Mouse (Mus musculus): Measurements from ENCODE around the gene Qpct.

Gene Qpct

DNA sequence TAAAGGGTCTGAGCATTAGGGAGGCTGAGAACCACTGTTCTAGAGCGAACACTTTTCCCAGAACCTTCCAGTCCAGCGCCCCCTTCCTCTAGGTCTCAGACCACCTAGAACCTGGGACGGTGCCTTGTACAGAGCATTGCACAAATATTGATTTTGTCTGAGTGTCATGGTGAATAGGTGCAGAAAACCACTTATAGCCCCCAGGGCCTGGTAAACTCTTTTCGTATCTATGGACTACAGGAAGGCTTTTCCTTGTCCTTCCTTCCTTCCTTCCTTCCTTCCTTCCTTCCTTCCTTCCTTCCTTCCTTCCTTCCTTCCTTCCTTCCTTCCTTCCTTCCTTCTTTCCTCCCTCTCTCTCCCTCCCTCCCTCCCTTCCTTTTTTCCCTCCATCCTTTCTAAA, at the start of gene Qpct:
Gene Qpct, plus strand, starts transcription at position 301 of the 400 bp plus-strand sequence.
- DNase-seq: no peak

DNA sequence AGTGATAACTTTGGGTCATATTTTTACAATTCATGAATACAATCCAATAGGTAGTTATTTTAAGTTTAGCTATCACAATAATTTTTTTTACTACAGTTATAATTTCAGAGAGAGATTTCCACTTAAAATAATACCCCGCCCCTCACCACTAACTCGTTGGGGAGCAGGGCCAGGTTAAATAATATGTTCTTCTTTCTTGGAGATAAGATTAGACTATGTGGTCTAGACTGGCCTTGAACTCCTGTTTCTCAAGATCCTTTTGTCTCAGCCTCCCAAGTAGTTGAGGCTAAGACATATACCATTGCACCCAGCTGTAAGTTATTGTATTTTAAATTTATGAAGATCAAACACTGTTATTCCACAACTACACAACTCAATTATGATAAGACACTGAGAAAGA, 38.1 kb upstream of the Qpct start:
- DNase-seq: no peak

DNA sequence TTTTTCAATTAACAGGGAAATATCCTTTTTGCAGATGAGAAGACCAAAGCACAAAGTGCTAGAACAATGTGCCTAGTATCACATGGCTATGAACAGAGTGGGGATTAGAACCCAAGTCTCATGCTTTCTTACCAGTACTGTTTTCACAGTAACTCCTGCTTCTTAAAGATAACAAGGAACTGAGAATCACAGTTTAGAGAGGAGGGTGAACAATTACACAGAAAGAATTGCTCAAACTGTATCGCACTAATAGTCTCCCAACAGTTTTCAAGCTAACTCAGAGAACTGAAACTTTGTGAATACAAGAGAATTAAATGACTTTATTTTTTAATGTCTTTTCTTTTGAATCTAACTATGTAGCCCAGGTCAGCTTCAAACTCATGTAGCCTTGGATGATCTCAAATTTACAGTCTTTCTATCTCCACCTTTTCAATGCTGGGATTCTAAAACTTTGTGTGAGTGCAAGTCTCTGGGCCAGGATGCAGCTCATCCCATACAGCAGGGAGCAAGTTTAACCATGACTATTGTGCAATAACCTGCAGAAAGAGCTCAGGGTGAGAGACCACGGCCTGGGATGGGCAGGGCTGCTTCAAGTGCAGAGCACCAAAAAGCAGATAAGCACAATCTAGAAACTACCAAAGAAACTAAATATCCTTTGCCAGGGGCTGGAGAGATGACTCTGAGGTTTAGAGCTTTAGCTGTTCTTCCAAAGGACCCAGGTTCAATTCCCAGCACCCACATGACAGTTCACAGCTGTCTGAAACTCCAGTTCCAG, 36.6 kb upstream of the Qpct start:
- DNase-seq: no peak

DNA sequence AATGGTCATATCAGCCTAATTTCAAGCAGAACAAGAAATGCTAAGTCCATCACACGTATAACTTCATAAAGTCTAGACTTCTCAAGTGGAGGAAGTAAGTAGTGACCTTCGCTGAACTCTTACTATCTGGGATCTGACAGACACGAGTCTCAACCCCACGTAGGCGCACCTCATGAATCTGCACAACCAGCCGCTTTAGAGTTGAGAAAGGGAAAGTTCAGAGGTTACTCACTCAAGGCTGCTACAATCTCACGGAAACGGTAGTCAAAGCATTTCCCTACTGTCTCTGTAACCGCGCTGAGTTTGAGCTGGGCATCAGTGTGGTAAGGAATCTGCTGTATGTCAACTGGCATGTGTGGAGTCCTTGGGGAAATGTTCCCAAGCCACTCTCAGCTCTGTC, 35.9 kb upstream of the Qpct start:
- DNase-seq: no peak

DNA sequence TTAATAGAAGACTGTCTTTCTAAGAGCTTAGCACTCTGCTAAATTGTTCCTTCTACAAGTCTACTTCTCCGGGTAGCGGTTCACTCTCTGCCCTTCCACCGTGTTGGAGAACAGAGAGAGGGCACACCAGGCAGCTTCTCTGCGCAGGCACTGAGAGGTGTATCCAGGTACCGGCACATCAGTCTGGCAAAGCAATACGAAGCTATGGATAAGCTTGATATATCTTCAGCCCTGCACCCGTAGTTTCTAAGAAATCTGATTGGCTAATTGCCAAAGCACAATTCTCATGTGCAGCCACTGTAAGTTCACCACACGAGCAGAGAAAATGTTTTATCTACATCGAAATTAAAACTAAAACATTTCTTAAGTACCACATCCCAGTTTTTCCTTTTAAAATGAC, 33.3 kb upstream of the Qpct start:
- no peak for DNase-seq

DNA sequence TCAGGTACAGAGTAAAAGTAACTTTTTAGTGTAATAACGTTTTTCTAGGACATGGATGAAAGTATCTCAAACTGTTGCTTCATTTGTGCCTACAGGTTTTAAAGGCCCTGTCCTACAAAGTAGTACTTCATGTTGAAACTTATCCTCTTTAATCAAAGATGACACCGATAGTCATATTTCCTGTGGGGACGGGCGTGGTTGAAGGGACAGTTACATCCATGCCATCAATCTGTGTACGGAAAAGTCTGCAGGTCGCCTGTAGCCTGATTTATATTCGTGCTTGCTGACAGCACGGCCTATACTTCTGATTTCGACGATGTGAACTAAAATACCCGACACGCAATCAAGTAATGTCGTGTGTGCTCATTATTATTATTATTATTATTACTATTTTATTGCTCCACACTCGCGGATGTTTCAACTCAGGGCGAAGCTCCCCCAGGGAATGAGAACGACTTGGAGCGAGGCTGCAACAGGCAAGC, 31.9 kb upstream of the Qpct start:
- DNase-seq: no peak

DNA sequence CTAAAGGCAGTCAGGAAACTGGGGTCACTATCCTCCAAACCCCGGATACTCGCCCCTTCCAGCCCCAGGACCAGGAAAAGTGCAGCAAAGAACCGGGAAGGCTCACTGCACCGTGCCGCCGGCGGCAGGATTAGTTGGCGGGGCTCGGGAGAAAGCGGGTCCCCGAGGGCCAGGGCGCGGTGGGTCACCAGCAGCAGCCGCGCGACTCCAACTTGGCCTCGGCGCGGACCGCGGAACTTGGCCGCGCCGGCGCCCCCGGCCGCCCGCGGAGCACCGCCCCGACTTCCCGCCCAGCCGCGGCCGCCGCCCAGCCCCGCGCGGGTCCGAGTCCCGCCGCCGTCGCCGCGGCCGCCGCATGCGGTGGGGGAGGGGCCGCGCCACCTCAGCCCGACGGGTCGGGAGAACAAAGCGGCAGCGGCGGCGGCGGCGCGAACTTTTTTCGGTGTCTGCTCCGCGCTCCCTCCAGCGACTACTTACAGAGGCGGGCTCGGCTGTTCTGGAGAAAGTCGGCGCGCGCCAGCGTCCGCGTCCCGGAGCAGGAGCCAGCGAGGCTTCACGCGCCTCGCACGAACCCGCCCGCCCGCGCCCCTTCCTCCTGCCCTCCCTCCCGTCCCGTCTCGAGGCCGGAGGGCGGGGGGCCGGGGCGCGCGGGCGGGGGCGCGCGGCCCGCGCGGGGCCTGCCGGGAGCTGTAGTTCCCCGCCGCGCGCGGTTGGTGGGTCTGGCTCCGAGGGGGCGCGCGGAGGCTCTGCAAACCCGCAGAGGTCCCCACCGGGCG, 31.3 kb upstream of the Qpct start, which contains the start of gene Prkd3:
Gene Prkd3, minus strand, starts transcription at position 609 of the 776 bp plus-strand sequence.
- DNase-seq: peak; percentile 72

DNA sequence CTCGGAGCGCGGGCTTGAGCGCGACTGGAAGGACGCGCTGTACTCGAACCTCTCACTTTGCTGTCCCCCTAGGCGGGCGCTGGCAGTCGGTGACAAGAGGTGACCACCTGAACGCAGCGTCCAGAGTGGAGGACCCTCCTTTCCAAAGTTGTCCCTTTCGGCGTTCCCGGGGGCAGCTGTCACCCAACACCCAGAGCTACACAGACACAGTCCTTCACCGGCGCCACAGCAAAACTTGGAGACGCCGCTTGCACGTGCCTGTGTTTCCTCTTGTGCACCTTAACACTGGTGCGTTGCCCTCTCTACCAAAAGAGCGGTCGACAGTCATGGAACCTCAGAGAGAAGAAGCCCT, 30.7 kb upstream of the Qpct start:
- DNase-seq: no peak

DNA sequence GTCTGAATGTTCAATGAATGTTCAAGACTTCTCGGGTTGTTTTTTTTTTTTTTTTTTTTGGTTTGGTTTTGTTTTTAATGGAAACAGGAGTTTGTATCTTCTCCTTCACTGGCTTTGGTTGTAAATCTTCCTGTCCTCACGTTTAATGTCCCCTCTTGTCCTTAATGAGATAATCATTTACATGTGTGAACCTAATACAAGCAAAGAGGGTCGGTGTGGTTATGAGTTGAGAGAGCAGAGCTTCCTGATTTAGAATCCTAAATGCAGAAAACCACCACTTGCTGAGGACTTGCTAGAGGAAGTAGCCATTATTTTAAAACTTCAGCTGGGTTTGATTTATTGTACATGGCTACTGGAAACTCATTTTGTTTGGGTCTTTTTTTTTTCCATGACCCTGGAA, 29.0 kb upstream of the Qpct start:
- no peak for DNase-seq

DNA sequence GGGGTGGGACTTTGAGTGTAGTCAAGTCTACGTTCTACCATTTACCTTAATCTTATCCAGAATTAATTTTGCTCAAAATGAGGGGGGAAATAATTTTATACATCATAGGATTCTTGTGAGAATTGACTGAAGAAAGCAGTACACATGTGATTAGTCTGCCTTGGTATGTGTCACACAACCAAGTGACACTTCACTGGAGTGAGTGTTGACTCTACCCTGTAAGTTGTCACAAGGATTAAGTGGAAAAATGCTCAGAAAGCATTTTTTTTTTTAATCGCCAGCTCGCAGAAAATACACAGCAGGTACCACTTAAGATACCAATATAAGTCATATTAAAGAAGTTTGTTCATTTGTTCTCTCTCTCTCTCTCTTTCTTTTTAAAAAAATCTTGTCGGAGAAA, 27.2 kb upstream of the Qpct start:
- no peak for DNase-seq

DNA sequence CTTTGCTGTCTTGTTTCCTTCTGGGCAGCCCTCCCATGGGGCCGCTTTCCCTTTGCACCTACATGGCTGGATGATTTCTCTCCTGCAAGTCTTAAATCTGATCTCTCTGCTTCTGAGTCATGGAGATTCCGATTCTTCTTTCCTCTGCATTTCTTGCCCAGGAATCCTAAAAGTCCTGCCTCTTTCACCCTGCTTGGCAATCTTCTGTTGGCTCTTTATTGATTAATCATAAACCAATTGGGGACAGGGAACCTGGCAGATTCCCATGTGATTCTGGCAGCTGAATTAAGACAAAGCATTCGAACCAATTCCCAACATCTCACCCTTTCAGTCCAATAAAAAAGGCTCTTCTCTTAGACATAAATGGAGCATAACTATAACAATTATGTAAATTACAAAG, 22.5 kb upstream of the Qpct start:
- no peak for DNase-seq

DNA sequence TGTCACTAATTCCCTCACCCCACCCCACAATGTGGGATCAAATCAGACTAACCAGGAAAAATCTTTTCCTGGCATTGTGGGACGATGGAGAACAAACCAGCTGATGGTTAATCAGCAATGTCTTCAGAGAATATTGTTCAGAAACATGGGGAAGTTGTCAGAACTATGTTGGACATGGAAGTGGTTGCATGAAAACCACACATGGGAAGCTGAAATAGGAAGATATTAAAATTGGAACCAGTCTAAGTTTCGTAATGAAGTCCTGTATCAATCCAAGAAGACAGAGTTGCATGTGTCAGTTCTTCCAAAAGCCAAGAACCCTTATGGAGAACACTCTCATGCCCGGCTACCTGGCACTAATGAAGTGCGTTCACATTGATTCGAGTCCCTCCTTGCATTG, 20.1 kb upstream of the Qpct start:
- DNase-seq: no peak

DNA sequence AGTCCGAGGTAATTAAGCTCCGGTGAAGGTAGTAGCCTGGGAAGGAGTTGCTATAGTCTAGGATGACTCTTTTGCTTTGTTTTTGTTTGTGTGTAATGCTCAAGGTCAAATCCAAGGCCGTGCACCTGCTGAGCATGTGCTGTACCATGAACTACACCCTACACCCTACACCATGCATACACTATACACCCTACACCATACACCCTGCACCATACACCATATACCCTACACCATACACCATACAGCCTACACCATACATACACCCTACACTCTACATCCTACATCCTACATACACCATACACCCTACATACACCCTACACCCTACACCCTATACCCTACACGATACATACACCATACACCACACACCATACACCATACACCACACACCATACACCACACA, 18.9 kb upstream of the Qpct start:
- DNase-seq: no peak

DNA sequence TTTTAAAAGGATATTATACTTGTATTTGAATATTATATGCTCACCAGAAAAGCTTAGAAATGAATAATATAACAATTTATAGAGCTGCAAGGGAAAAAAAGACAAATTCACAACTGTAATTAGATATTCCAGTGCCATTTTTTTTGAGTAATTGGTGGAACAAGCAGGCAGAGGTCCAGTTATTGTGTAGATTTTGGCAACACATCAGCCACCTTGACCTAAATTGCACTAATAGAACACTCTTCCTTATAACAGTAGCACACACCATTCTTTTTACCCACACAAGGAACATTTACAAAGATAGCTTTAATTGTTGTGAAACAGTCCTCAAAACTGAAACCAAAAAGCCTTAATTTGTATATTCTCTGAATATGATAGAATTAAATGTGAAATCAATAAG, 12.0 kb upstream of the Qpct start:
- DNase-seq: no peak

DNA sequence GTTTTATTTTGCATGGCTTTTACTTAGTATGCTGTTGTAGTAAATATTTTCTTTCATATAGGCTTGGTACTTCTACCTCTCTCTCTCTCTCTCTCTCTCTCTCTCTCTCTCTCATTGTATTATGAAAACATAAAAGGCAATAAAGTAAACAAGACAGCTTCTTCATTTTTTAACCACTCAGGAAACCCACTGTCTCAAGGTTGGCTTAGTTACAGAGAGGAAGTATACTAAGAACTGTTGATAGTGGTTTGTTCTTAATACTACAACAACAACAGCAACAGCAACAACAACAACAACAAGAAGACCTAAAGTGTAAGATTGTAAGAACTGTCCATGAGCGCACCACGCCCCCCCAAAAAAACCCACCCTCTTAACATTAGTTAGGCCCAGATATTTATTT, 8.0 kb upstream of the Qpct start:
- no peak for DNase-seq

DNA sequence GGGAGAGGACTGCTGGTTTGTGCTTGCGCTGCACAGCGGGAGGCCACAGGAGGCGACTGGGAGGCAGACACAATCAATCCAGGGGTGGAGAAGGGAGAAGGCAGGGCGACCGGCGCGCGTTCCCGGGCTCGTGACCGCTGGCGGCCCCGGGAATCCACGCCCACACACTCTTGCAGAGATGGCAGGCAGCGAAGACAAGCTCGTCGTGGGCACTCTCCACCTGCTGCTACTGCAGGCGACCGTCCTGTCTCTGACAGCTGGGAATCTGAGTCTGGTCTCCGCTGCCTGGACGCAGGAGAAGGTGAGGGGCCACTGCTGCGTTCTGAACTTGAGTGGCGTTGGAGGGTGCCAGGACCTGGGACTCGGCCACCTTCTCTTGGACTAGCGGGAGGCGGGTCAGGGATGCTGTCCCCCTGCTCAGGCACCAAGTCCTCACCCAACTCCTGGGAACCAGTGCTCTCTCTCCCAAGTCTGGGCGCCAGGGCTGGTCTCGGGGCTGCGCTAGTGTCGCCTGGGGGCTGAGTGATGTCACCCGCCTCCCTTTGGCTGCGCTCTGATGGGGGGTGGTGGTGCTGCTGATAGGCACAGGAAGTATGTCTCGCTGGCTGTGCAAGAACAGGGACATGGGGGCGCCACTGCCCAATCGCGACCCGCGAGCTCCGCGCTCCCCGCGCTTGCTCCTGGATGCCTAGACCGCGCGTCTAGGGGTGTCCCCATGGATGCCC, 544 bp downstream of the Qpct start:
- peak; percentile 53 for DNase-seq

DNA sequence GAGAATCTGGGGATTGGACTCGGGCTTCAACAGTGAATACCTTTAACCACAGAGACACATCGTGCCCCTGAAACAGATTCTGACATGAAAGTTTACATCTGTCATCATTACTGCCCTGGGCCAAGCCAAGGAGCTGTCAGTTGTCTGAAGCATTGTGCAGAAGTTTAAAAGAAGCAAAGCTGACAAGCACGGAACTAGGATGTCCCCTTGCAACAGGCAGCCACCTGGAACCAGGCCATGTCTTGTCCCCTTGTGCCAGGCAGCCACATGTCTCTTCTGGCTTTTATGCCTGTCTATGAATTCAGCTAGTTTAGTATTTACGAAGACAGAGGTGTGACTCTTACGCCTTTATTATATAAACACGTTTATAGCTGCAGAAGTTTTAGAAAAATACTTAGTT, 6.6 kb downstream of the Qpct start:
- no peak for DNase-seq

DNA sequence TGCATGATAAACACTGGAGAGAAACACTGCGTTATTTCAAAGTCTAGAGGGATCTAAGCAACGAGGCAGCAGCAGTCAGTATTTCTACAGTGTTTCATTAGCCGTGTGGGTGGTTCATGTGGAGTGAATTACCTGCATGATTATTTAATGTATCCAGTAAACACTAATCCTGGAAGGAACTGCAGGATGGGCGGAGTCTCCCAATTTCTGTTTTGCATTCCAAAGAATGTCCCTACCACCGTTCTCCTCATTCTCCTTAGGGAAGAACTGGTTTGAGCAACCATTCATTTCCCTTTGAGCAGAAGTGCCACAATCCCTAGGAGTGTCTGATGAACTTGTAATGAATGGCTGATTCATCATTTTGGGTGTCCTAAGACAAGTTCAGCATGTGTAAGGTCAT, 8.5 kb downstream of the Qpct start:
- no peak for DNase-seq

DNA sequence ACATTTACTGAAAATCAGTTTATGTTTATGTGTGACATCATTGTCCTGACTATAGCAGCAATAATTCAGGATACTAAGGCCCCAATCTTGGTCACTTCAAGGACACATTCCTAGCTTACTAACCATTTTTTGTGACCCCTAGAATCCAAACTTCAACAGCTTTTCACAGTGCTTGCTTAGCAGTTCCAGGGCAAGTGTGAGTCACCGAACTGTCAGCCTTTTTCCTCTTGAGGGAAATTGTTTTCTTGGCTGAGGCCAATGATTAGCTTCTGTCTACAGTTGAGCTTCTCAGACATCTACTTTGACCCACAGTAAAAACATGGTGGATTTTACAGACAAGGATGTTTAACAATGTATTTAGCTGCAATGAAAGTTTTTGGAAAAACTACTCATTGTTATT, 12.5 kb downstream of the Qpct start:
- no peak for DNase-seq

DNA sequence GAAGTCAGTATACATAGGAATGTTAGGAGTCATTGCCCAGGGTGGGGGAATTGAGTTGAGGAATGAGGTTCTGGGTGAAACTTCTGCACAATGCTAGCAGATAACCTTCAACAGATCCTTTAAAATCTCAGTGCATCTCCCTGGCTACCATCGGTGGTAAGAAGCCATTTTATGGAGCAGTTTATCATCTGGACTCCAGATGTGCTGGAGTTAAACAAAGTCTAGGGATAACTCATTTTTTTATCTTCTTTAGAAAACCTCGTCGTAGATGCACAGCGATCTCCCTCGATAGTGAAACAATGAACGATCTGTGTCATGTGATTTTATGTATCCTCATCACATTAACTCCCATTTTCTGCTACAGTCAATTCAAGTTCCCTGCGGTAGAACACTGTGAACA, 16.9 kb downstream of the Qpct start:
- no peak for DNase-seq

DNA sequence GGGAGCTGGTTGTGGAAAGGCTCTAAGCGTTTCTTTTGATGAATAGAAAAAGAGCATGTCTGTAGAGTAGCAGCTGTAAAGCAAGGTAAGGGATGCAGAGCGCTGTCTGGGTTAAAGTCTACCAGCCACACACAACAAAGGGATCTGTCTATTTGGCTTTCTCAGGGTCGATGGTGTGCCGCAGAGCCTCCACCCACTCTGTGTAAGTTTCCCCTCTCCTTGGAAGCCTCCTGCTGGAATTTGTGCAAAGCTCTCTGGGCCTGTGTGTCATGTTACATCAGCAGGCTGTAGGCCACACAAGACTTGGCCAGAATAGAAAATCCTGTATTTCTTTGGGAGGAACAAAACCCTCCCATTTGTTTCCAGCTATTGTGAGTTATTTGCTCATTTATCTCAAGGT, 17.3 kb downstream of the Qpct start:
- no peak for DNase-seq

DNA sequence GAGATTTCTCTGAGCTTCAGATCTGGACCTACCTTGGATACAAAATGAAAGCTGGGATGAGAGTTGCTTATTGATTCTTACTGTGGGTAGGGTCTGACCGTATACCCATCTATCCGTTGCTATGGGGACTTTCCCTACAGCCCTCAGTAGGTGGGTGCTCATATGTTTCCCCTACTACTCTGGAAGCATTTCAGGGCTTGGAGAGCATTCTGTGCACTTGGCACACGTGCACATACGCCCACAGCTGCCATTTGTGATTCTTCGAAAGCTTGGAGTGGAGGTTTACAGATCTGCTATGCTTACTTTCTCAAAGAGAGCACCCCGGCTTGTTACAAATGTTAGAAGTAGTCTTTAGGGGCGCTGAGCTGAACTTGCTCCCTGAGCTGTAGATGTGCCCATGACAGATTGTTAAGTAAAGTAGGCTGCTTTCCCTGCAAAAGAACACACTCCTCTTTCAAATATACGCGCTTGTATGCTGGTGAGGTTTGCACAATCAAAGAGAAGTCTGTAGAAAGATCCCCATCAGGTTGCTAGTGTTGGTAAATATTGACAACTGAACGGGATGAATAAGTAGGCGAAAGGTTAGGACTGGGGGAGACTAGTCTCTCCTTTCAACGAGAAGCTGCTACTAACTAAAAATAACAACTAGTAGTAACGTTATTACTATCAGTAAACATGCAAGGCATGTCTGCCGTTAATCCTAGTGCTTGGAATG, 18.2 kb downstream of the Qpct start:
- no peak for DNase-seq

DNA sequence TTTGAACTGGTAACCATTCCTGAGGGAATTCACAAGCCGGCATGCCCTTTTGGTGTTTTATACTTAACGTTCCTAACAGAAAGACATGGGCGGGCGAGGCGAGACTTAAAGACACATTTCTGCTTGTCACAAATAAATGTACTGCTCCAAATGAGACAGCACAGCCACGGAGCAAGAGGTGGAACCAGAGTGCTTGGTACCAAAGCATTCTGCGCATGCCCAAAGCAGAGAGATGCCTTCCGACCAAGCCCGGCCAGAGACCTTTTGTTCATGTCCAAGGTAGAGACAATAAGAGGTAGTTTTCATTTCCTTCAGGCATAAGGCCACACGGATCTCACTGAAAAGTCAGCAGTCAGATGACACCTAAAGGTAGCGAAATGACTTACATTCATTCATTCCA, 20.2 kb downstream of the Qpct start:
- no peak for DNase-seq
